Comparison of ENCODE assay signal across 8 mouse cellular contexts in the genomic region with DNA sequence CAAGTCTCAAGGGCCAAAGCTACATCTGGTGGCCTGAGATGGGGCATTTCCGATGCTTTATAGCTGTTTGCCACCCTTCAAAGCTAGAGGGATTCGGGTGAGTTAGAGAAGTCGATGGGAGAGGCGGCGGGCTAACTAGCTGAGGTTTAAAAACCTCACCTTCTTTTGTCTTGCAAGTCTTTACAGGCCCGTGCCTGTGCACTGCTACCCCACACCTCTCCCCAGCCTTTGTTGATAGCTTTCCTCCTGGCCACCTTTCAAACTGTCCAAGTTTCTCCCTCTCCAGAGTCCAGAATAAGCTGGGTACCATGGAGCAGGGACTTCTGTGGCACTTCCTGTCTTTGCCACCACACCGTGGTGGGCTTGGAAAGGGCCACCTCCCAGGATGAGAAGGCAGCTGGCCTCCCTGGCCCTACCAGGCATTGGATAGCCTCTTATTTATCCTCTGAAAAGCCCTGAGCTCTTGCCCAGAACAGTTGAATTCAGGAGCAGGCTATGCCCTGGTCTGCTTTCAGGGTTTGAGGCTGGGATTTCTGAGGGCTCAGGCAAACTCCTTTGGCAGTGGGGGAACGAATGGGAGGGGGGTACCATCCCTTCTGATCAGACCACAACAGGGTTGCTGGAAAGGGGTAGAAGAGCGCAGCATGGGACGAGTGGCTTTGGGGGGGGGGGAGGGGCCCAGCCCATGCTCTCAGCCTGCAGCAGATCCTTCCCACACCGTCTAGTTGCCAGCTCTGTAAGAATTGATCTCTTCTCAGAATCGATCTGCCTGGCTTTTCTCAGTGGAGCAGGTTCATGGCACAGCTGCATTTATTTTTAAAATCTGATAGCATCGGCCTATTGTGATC. TPM values are rescaled to one million over a fixed set of nuclear protein-coding genes. Genes with fewer than 3 reads are reported as not detected.
DNase-seq lines count a peak whose midpoint lies in the region; ATAC-seq lines count a peak whose summit lies in the region.

No protein-coding gene starts in this region.

- WGBS in heart, embryonic 11.5 days (ENCODE audit: insufficient replicate concordance): 11% methylated on average over 13 of the region's 13 CpGs
- WGBS in hindbrain, embryonic 10.5 days: 4% methylated on average over 13 of the region's 13 CpGs
- 42% methylated on average over 13 of the region's 13 CpGs for WGBS in liver, embryonic 15.5 days (ENCODE audit: insufficient replicate concordance)

- H3K36me3 ChIP-seq in heart, embryonic 11.5 days (ENCODE audit: control insufficient read depth, insufficient read depth, low read length): no peaks in the 10 kb centered on the region
- peaks cover 5% of the 10 kb centered on the region; the same call in 1 of the 2 replicates for H3K36me3 ChIP-seq in hindbrain, embryonic 10.5 days
- H3K36me3 ChIP-seq in liver, embryonic 15.5 days (replicated peaks): no peaks in the 10 kb centered on the region

- H3K4me3 ChIP-seq in heart, embryonic 11.5 days (ENCODE audit: low read depth, low read length): peak overlapping the region; percentile 19; the same call in 1 of the 2 replicates
- H3K4me3 ChIP-seq in hindbrain, embryonic 10.5 days: peak overlapping the region; percentile 44
- no peak overlapping the region for H3K4me3 ChIP-seq in liver, embryonic 15.5 days (replicated peaks)

- H3K9me3 ChIP-seq in heart, embryonic 11.5 days (replicated peaks; ENCODE audit: control insufficient read depth, low read length): no peaks in the 10 kb centered on the region
- H3K9me3 ChIP-seq in hindbrain, embryonic 10.5 days: no peaks in the 10 kb centered on the region
- no peaks in the 10 kb centered on the region for H3K9me3 ChIP-seq in liver, embryonic 15.5 days (replicated peaks)

- peak overlapping the region; percentile 96 for H3K27ac ChIP-seq in heart, embryonic 11.5 days (ENCODE audit: low read depth, low read length)
- peak overlapping the region; percentile 92 for H3K27ac ChIP-seq in hindbrain, embryonic 10.5 days
- no peak overlapping the region for H3K27ac ChIP-seq in liver, embryonic 15.5 days (replicated peaks)

- H3K4me1 ChIP-seq in heart, embryonic 11.5 days (ENCODE audit: control insufficient read depth, insufficient read depth, low read length): peaks cover 88% of the 10 kb centered on the region
- peaks cover 100% of the 10 kb centered on the region for H3K4me1 ChIP-seq in hindbrain, embryonic 10.5 days (replicated peaks)
- H3K4me1 ChIP-seq in liver, embryonic 15.5 days (replicated peaks): peaks cover 68% of the 10 kb centered on the region

- no peak for ATAC-seq in heart, embryonic 11.5 days (replicated peaks; ENCODE audit: insufficient number of reproducible peaks, low FRiP score, low TSS enrichment)
- ATAC-seq in liver, embryonic 15.5 days (ENCODE audit: insufficient read depth): no peak

- H3K4me2 ChIP-seq in heart, embryonic 11.5 days: peak overlapping the region; percentile 62
- H3K4me2 ChIP-seq in liver, embryonic 15.5 days: peak overlapping the region; percentile 67; the same call in 1 of the 2 replicates

- DNase-seq in heart, postnatal 25 days (ENCODE audit: low spot score): no peak
- DNase-seq in R1 (ENCODE audit: low read depth, low spot score): peak; percentile 57
- peak; percentile 49 for DNase-seq in hindbrain, embryonic 10.5 days (ENCODE audit: low spot score)
- no peak for DNase-seq in ovary, postnatal 14 days (ENCODE audit: low spot score)
- DNase-seq in layer of hippocampus, postnatal 36 days: no peak
- DNase-seq in cerebellum, adult 18-20 months: no peak

- no peaks in the 10 kb centered on the region for H3K27me3 ChIP-seq in heart, embryonic 11.5 days (ENCODE audit: control insufficient read depth, insufficient read depth, low read length)
- no peaks in the 10 kb centered on the region for H3K27me3 ChIP-seq in hindbrain, embryonic 10.5 days (ENCODE audit: insufficient read depth, poor library complexity, severe bottlenecking)
- peaks cover 46% of the 10 kb centered on the region for H3K27me3 ChIP-seq in liver, embryonic 15.5 days

- H3K9ac ChIP-seq in heart, embryonic 11.5 days (ENCODE audit: low read depth, low read length): peak overlapping the region; percentile 60
- H3K9ac ChIP-seq in liver, embryonic 15.5 days: peak overlapping the region; percentile 31; the same call in 1 of the 2 replicates

- intact Hi-C loops in heart, postnatal 25 days (cut with DNase I): loop anchor here (10.0 kb wide), 1 partner anchor 135 kb away; a partner anchor contains a TSS

RNA-seq across cellular contexts. Expression of a gene that starts 28.3 kb away (rescaled TPM):
- 18.0 and 18.6 TPM in 2 replicates for polyA plus RNA-seq in heart, embryonic 11.5 days (2014; fragmentation: Nextera tagmentation; extraction: Ambion mirVana)
- total RNA-seq in heart, postnatal 25 days (2021): 10 to 100 TPM; 37.3 to 40.6 TPM
- 26.5 and 30.0 TPM in 2 replicates for polyA plus RNA-seq in hindbrain, embryonic 10.5 days (2016; fragmentation: Nextera tagmentation; extraction: Ambion mirVana)
- 8.8 and 10.9 TPM in 2 replicates for polyA plus RNA-seq in liver, embryonic 15.5 days (2015; fragmentation: Nextera tagmentation; extraction: Ambion mirVana)
- total RNA-seq in layer of hippocampus, postnatal 36 days (2021): 100 to 1,000 TPM; 105 TPM

RNA-seq across cellular contexts. Expression of a gene that starts 43.2 kb away (rescaled TPM):
- polyA plus RNA-seq in heart, embryonic 11.5 days (2014; fragmentation: Nextera tagmentation; extraction: Ambion mirVana): 67.5 and 83.5 TPM in 2 replicates
- total RNA-seq in heart, postnatal 25 days (2021): 10 to 100 TPM; 33.2 to 37.0 TPM
- 203 and 209 TPM in 2 replicates for polyA plus RNA-seq in hindbrain, embryonic 10.5 days (2016; fragmentation: Nextera tagmentation; extraction: Ambion mirVana)
- 22.9 and 25.4 TPM in 2 replicates for polyA plus RNA-seq in liver, embryonic 15.5 days (2015; fragmentation: Nextera tagmentation; extraction: Ambion mirVana)
- total RNA-seq in layer of hippocampus, postnatal 36 days (2021): 100 to 1,000 TPM; 123 to 126 TPM

RNA-seq across cellular contexts. Expression of a gene that starts 43.3 kb away (rescaled TPM):
- 8.1 and 10.5 TPM in 2 replicates for polyA plus RNA-seq in heart, embryonic 11.5 days (2014; fragmentation: Nextera tagmentation; extraction: Ambion mirVana)
- total RNA-seq in heart, postnatal 25 days (2021): 1 to 10 TPM; 3.1 to 4.2 TPM
- polyA plus RNA-seq in hindbrain, embryonic 10.5 days (2016; fragmentation: Nextera tagmentation; extraction: Ambion mirVana): 12.9 and 17.9 TPM in 2 replicates
- 28.6 and 33.4 TPM in 2 replicates for polyA plus RNA-seq in liver, embryonic 15.5 days (2015; fragmentation: Nextera tagmentation; extraction: Ambion mirVana)
- total RNA-seq in layer of hippocampus, postnatal 36 days (2021): 1 to 10 TPM; 4.9 to 8.5 TPM

Comparison
In these comparisons a context has a peak if more than half of its experiments do, and no peak if none do; other contexts are left out.
1. DNase-seq: peak in R1 (single experiment) and hindbrain, embryonic 10.5 days (single experiment); none in heart, postnatal 25 days (single experiment), ovary, postnatal 14 days (single experiment), layer of hippocampus, postnatal 36 days (0 of 2) and cerebellum, adult 18-20 months (0 of 2).